Mouse (Mus musculus) kidney, adult 11 months (tissue): ENCODE measurements around the gene Ank3.
"Not testable (repeated sequence)": the region's sequence is repeated elsewhere in the genome, so short reads cannot be mapped to it uniquely, and the experiment has no call there.

Experiments used
- DNase-seq: peaks from one replicate; pipeline ENCODE4 v3.0.0; 2022

Ank3 gene

DNA sequence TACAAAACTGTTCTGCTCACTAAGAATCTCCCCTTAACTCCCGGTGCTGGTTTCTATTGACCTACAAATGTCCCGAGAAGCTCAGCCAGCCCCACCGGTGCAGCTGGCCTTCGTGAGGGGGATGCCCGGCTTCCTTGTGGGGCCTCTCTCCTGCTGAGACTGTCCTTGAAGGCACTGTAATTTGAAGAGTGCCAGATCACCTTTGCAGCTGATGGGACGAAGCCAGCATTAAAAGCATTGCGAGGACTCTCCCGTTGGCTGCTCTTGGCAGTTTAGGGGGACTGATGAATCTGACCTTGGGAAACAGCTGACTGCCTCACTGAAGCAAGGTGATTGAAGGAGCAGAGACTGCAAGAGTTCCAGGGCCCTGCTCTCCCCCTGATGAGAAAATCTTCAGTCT is 464.3 kb downstream of the Ank3 start:
- no peak for DNase-seq

DNA sequence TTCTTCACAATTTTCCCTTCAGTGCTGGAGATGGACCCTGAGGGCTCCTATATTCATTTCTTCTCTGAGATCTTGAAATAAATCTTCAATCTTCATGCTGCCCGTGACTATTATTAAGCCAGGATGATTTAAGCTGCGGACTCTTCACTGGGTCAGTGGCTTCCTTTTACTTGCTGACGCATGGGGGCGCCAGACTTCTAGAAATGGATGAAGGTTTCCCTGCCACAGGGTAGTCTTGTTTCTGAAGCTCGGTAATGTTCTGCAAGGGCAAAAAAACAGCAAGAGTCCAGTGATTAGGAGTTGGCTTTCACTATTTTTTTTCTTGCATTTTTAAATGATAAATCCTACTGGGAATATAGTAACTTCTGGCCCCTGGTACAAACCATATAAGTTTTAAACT is 471.8 kb downstream of the Ank3 start:
- peak; percentile 49 for DNase-seq

DNA sequence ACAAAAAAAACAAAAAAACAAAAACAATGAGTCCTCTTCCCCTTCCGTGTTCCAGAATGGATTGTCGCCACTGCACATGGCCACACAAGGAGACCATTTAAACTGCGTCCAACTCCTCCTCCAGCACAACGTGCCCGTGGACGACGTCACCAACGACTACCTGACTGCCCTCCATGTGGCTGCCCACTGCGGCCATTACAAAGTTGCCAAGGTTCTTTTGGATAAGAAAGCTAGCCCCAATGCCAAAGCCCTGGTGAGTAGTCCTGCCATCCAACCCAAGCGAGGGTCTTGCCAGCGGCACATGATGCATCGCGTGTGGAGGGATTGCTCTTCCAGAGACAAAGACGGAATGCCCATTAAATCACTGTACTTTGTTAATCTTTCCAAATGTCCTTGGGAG is 472.4 kb downstream of the Ank3 start:
- no peak for DNase-seq

DNA sequence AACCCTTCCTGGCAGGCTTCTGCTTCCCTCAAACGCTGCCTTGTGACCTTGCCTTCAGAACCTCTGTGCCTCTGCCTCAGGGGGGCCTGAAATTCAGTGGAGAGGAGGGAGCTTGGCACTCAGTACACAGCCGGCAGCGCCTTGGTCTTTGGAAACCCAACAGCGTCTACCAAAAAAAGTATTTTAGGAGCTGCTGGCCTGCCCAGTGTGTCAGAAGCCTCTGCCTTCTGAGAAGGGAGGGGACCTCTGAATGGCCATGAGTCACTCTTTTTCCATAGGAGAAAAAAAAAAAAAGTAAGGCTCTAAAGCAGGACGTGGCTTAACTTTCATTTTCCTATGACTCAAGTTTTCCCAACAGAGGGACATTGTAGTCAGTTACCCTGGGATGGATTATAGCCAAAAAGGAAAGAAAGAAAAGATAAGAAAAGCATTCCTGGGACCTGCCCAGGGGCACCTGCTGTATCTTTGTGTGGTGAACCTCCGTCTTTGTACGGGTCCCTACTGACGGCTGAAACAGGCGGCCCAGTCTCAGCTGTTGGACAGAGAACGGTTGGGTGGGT is 473.7 kb downstream of the Ank3 start:
- DNase-seq, result no peak

DNA sequence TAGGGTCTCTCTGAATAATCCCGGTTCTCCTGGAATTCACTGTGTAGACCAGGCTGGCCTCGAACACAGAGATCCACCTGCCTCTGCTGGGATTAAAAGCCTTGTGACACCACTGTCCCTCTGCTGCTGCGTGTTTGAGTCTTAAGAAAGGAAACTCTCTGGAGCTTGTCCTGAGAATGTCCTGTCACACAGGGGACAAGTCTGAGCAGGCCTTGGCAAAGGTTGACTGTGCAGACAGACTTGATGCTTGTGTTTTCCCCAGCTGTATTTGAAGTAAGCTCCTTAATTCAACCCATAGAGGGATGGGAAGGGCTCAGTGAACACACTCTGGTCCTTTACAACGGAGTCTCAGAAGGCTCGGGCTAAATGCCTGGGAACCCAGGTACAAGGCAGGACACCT is 474.3 kb downstream of the Ank3 start:
- no peak for DNase-seq

DNA sequence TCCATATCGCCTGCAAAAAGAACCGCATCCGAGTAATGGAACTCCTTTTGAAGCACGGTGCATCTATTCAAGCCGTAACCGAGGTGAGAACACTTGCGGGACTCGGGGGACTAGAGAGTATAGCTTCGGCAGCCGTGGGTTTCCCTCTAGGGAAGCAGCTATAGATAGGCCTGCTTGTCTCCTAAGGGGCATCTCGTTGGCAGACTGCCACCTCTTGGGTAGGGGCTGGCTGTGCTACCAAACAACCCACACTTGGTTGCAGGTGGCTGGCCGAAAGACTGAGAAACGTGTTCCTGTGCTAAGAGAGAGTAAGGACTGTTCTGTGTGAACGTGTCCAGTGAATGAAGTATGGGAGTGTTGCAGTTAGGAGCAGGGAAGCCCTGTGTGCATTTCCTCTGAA is 476.2 kb downstream of the Ank3 start:
- DNase-seq, result no peak

DNA sequence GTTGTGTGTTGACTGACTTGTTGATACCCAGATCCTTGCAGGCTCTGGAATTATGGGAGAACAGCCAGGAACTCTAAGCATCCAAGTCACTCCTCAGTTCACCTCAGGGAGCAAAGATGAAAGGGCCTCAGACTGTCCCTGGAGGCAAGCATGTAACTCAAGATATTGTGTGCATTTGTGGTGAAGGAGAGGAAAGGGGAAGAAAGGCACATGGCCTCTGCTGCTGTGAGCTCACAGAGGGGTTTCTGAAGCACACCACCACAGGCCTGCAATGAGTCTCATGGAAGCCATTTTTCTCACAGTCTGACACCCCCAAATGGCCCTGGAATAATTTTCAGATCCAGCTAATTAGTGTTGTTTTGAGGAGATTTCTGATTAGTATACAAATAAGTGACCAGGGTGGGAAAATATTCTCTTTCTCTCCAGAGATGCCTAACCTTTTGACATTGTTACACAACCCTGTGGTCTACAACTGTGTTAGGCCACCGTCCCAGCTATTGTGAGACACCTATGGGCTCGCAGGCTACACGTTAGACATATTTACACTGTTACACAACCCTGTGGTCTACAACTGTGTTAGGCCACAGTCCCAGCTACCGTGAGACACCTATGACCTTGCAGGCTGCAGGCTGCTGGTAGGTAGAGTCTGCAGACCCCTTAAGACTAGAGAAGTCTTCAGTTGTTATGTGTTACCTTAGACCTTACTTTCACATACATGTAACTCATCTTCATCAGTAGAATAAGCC is 485.5 kb downstream of the Ank3 start:
- DNase-seq, result no peak

DNA sequence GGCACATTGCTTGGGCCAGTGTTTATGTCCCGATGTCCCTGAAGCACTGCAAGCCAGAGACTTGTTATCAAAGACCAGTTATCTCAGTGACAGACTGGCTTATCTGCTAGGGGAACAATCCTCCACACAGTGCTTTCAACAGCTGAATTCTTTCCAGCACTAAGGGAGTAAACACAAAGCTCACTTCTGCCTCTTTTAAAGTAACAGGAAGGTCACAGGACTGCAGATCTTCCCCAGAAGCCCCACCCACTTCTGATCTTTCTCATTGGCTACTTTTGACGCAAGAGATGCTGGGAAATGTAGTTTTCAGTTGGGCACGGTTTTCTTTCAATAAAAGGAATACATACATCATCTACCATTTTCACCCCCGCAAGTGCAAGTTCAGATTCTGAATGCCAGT is 489.8 kb downstream of the Ank3 start:
- DNase-seq, result peak; percentile 54

DNA sequence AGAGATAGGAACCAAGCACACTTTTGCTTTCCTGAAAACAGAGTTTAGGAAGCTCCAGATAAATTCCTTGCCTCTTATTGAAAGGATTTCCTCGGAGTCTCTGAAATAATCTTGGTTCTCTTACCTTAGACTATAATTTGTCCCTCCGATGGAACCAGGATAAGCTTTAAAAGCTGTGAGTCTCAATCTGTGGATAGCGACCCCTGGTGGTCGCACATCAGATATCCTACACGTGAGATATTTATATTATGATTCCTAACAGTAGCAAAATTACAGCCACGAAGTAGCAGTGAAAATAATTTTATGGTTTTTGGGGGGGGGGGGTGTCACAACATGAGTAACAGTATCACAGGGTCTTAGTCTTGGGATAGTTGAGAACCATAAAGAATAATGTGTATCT is 491.2 kb downstream of the Ank3 start:
- DNase-seq, result no peak

DNA sequence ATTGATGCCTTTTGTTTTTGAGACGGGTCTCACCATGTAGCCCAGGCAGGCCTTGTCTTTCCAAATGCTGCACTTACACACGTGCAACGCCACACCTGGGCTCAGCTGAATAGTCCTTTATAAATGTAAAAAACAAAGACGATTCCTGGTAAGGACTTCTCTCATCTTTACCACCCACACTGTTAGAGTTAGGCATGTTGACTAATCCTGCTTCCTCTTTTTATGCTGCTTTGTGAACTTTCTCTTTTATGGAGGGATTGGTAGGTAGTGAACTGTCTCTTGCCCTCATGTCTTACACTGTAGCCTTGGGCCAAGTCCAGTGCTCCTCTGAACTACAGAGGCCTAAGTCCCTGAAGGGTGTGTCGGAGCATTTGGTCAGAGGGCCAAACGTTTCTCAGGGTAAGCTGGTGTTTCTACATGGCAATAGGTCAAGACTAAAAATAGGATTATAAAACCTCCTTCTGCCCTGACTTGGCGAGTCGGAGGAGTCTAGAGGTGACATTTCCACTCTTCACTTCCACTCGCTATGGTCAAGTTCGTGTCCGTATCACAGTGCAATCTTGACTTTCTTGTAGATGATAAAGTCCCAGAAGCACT is 491.9 kb downstream of the Ank3 start:
- DNase-seq, result no peak

DNA sequence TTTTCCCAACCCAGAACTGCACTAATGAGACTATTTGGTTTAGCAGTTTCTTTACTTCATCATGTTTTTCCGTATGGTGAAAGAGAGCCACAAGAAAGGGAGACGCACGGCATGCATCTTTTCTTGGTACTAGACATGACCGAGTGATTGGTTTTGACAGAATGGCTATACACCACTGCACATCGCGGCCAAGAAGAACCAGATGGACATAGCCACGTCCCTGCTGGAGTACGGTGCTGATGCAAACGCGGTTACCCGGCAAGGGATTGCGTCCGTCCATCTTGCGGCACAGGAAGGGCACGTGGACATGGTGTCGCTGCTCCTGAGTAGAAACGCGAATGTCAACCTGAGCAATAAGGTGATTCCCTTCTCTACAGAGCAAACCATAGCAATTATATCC is 493.6 kb downstream of the Ank3 start:
- no peak for DNase-seq

DNA sequence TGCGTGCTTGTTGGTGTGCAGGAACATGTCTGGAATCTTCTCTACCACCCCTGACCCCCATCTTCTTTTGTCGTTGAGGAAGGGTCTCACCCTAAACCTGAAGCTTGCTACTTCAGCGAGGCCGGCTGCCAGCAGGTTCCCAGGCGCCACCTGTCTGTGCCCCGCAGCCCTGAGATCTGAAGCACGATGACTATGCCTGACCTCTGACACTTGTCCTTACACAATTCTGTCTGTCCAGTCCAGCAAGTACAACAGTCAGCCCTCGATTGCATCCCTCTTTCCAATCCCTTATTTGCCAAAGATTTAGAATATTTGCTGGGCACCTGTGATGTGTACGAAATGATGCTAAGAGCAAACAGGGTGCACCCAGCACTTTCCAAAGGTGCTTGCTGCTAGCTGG is 497.0 kb downstream of the Ank3 start:
- DNase-seq, result no peak

DNA sequence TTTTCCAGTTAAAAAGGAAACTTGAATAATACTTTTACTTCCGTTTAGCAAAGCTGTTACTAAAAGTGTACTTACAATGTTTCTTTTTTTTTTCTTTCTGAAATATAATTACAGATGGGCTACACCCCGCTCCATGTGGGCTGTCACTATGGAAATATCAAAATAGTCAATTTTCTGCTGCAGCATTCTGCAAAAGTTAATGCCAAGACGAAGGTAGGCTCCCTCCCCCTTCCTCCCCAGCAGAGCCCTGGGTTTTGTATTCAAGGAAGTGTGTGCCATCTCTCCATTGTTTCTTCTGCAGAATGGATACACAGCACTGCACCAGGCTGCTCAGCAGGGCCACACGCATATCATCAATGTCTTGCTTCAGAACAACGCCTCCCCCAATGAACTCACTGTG is 499.4 kb downstream of the Ank3 start:
- DNase-seq, result no peak

DNA sequence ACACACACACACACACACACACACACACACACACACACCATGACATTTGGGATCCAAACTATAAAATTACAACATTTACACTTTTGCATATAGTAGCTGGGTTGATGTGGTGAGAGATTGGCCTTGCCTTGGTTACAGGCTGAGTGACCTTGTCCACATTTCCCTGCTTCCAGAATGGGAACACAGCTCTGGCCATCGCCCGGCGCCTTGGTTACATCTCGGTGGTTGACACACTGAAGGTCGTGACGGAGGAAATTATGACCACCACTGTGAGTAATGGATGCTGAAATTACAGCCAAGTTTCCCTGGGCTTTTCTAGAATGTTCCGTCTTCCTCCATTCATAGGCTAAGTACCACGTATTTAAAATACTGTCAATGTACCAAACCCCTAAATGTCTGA is 500.2 kb downstream of the Ank3 start:
- DNase-seq, result no peak

DNA sequence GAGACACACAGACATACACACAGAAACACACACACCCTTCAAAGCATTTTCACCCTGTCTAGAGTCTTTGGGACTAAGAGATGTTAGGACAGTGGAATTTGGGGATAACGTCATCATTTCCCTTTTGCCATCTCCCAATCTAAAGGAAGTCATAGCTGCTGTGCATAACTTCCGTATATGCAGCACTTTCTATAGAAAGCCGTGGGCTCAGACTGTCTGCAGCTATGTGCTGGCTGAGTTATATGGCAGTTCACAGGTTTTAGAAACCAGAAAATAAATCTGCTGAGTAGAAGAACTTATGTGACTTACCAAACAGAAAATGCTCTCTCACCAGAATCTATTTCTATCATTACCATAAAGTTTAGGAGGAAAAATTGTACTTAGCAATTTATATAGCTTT is 501.2 kb downstream of the Ank3 start:
- DNase-seq, result no peak

DNA sequence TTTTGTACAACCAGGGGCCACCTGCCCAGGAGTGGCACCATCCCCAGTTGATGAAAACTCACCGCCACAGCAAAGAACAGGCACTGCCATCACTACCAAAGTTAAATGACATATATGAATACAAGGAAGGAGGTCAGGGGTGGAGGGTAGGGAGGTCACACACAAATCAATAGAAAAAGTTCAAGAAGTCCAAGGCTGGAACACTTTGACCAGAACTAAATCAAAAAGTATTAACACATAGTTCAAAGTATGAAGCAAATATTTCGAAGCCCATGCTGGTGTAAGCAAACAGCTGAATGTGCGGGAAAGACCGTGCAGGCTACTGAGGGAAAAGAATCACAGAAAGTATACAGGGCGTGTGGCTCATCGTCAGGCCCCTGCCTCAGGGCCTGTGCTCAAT is 503.5 kb downstream of the Ank3 start:
- no peak for DNase-seq

DNA sequence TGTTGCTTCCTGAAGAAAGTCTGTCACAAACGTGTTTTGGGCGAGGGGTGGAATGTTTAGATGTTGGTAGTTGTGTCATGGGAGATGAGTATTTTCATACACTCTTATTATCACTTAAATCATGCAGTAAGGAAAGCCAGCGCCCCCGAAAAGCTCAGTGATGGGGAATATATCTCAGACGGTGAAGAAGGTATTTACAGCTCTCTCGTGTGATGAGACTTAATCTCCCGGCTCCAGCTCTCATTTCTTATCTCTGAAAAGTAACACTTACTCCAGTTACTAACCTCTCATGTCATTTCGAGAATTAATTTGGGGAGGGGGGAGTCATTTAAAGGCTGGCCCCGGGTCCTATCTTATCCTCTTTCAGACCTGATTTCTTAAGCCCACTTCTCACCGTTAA is 505.7 kb downstream of the Ank3 start:
- no peak for DNase-seq

DNA sequence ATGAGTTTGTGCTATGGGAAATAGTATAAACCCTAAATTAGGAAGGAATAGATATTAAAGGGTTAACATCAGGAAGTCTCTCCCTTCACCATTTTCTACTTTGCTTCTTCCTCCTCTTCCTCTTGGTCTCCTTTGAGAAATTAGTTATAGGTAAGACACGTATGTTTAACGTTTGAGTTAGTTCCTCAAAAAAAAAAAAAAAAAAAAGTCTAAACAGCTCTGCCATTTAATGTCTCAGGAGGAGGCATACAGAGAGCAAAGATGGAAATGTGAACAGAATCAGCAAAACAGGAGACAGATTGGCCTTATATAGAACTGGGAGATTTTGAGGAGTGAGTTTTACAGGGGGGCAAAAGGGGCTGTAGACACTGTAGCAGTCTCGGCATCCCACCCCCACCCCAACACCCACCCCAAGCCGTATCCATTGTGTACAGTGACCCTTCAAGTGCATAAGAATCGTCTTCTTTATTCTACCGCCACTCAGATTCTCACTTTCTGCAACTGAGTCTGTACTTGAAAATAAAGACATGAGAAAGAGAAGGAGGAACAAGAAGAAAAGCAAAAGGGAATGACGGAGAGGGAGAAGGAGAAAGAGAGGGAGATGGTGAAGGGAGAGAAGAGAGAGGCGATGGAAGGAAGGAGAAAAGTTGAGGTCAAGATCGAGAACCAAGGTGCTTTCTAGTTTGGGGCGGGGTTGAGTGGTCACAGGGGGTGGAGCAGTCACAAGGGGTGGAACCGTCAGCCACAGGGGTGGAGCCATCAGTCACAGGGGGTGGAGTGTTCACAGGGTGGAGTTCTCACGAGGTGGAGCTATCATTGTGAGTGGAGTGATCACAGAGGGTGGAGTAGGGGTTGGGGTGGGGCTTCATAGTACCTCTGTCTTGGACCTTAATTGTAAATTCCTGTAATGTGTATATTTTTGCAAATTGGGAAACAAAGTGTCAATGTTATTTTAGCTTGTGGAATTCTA is 509.5 kb downstream of the Ank3 start:
- no peak for DNase-seq

DNA sequence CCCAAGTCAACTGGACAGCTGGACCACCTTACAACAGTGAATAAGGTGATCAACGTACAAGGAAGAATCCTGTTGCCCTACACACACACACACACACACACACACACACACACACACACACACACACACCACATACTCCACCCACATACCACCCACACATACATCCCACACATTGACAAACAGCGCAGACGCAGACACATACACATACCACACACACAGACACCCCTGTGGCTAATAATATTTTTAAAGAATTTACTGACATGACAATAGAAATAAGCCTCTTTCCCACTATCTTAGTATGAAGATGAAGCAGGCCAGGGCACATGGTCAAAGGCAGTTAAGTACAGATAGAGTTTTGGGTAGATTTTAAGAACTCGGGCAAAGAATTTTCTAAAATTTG is 511.3 kb downstream of the Ank3 start:
- DNase-seq, result no peak

DNA sequence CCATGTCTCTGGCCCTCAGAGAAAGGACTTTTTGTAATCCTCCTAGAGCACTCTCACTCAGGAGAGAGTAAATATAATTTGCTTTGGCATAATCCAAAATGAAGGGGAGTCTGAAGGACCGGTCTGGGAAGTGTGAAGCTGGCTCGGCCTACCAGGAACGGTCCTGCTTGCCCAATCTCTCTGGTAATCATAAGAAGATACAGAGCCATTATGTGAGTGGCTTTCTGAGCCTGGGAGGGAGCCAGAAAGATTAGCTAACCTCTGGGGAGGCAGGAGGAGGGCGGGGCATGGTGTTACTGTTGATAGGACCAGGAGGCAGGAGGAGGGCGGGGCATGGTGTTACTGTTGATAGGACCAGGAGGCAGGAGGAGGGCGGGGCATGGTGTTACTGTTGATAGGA is 511.7 kb downstream of the Ank3 start:
- peak; percentile 77 for DNase-seq

DNA sequence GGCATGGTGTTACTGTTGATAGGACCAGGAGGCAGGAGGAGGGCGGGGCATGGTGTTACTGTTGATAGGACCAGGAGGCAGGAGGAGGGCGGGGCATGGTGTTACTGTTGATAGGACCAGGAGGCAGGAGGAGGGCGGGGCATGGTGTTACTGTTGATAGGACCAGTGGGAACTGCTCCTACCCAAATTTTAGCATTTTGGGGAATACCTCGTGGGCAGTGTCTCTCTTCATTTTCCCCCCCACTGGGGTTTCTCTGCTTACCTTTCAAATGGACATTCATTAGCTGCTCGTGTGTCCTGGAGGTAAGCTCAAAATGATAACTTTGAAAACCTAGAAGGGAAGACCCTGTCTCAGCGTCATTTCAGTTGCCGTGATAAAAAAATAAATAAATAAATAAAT is 512.2 kb downstream of the Ank3 start:
- DNase-seq, result not testable (repeated sequence)

DNA sequence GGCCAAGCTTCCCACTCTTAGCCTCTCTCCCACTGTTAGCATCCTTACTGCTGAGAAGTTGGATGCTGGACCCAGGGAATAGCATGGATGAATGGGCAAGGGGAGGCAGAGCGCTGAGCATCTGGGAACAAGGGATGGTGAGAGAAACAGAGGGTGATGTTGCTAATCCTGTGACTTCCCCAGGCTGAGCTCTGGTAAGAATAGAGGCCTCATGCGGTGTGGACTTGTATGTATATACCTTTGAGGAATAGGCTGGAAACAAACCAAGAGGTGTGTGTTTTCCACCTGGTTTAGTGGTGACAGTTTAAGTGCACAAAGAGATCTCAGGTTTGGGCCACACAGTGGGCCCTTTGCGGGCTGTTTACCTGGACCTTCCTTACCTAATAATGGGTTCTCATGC is 517.0 kb downstream of the Ank3 start:
- DNase-seq, result no peak

DNA sequence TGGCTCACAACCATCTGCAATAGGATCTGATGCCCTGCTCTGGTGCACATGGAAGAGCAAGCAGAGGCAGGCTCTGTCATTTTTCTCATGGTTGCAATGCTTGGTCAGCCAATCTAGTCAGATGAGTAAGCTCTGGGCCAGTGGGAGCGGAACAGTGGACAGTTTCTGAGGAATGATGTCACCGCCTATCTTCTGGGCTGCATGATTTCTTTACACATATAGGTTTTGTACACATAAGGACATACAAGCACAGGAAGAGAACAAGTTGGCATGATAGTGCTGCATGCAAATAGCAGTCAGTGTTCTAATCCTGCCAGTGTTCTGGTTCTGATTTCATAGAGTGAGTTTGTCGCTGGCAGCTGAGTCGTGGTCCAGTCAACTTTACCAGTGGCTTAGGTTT is 517.6 kb downstream of the Ank3 start:
- no peak for DNase-seq
